Mouse (Mus musculus) induced T-regulatory cell, adult 2 months (primary cell): ENCODE measurements around the gene Uvrag.

Experiments
- DNase-seq: peaks from one replicate; pipeline ENCODE4 v3.0.0-alpha.2; 2012; ENCODE audit warnings: low read depth

Gene Uvrag

GRCm38 (mm10) chr7:98928336-98929025 is 212.5 kb downstream of the Uvrag start:
- no peak for DNase-seq

GRCm38 (mm10) chr7:98926906-98927528 is 213.9 kb downstream of the Uvrag start:
- no peak for DNase-seq

GRCm38 (mm10) chr7:98924380-98924869 is 216.5 kb downstream of the Uvrag start:
- DNase-seq, result no peak

GRCm38 (mm10) chr7:98922984-98923383 is 218.0 kb downstream of the Uvrag start:
- DNase-seq, result no peak

GRCm38 (mm10) chr7:98917407-98917806 is 223.5 kb downstream of the Uvrag start:
- no peak for DNase-seq

GRCm38 (mm10) chr7:98916581-98916980 is 224.4 kb downstream of the Uvrag start:
- DNase-seq, result no peak

GRCm38 (mm10) chr7:98912953-98913360 is 228.0 kb downstream of the Uvrag start:
- DNase-seq, result no peak

- DNase-seq, result no peak
Observed at GRCm38 (mm10) chr7:98911276-98911675, 229.7 kb downstream of the Uvrag start.

- peak; percentile 7 for DNase-seq
Observed at GRCm38 (mm10) chr7:98910712-98911111, 230.2 kb downstream of the Uvrag start.

- DNase-seq, result no peak
Observed at GRCm38 (mm10) chr7:98910164-98910563, 230.8 kb downstream of the Uvrag start.

- DNase-seq, result no peak
Observed at GRCm38 (mm10) chr7:98907476-98907875, 233.5 kb downstream of the Uvrag start.

GRCm38 (mm10) chr7:98904659-98905362 is 236.1 kb downstream of the Uvrag start:
- DNase-seq, result no peak

GRCm38 (mm10) chr7:98903884-98904283 is 237.1 kb downstream of the Uvrag start:
- no peak for DNase-seq

- peak; percentile 47 for DNase-seq
Observed at GRCm38 (mm10) chr7:98901120-98901519, 239.8 kb downstream of the Uvrag start.

- no peak for DNase-seq
Observed at GRCm38 (mm10) chr7:98899815-98900214, 241.1 kb downstream of the Uvrag start.

GRCm38 (mm10) chr7:98897323-98897722 is 243.6 kb downstream of the Uvrag start:
- no peak for DNase-seq

GRCm38 (mm10) chr7:98895501-98896095 is 245.3 kb downstream of the Uvrag start:
- DNase-seq, result no peak

- no peak for DNase-seq
Observed at GRCm38 (mm10) chr7:98894768-98895167, 246.2 kb downstream of the Uvrag start.

GRCm38 (mm10) chr7:98894305-98894704 is 246.6 kb downstream of the Uvrag start:
- no peak for DNase-seq

- no peak for DNase-seq
Observed at GRCm38 (mm10) chr7:98893144-98893543, 247.8 kb downstream of the Uvrag start.

- no peak for DNase-seq
Observed at GRCm38 (mm10) chr7:98889211-98889610, 251.7 kb downstream of the Uvrag start.

- DNase-seq, result no peak
Observed at GRCm38 (mm10) chr7:98888810-98889209, 252.1 kb downstream of the Uvrag start.
